Mouse (Mus musculus) MEL (cell line): ENCODE results near the gene Fcnb. TPM values are rescaled to one million over a fixed set of nuclear protein-coding genes. Genes with fewer than 3 reads are reported as not detected.

ENCODE experiments used
- DNase-seq: peaks from one replicate; pipeline ENCODE4 v3.0.0; 2011; ENCODE audit warnings: low read depth, low spot score
- H3K27ac ChIP-seq: 2 replicates; pipeline ENCODE4 v1.5.1; 2012; ENCODE audit warnings: low read depth, mild to moderate bottlenecking, control low read depth, low read length, moderate library complexity; ENCODE audit not compliant: control insufficient read depth
- H3K27me3 ChIP-seq, 2 experiments: fragments of 150-350 bp in 1 of 2; sonication (generic) in 1 of 2; 2 replicates each; pipeline ENCODE4 v1.6.1; 2012; ENCODE audit warnings: low read length in 2 of 2, mild to moderate bottlenecking in 2 of 2, improper control_type of control experiment in 1 of 2, moderate library complexity in 1 of 2; ENCODE audit not compliant: insufficient read depth in 2 of 2, control insufficient read depth in 1 of 2
- H3K36me3 ChIP-seq, 2 experiments: 2 replicates each; pipeline ENCODE4 v1.6.1; 2012 to 2014; ENCODE audit warnings: low read length in 2 of 2, improper control_type of control experiment in 1 of 2, inconsistent platforms in 1 of 2, mild to moderate bottlenecking in 1 of 2; ENCODE audit not compliant: insufficient read depth in 2 of 2, control insufficient read depth in 1 of 2
- H3K4me1 ChIP-seq, 2 experiments: fragments of 150-350 bp in 1 of 2; sonication (generic) in 1 of 2; 2 replicates each; pipeline ENCODE4 v1.6.1; 2012; ENCODE audit warnings: low read length in 2 of 2, improper control_type of control experiment in 1 of 2, mild to moderate bottlenecking in 1 of 2; ENCODE audit not compliant: insufficient read depth in 2 of 2, control insufficient read depth in 1 of 2
- H3K4me3 ChIP-seq, 2 experiments: fragments of 150-350 bp in 1 of 2; sonication (generic) in 1 of 2; 2 replicates each; pipeline ENCODE4 v1.5.1; 2012; ENCODE audit warnings: low read depth in 2 of 2, low read length in 2 of 2, mild to moderate bottlenecking in 2 of 2, moderate library complexity in 2 of 2, control low read depth in 1 of 2, improper control_type of control experiment in 1 of 2; ENCODE audit not compliant: control insufficient read depth in 1 of 2, insufficient read depth in 1 of 2
- H3K79me2 ChIP-seq: 2 replicates; pipeline ENCODE4 v1.6.1; 2012; ENCODE audit warnings: mild to moderate bottlenecking, low read length, moderate library complexity; ENCODE audit not compliant: control insufficient read depth, poor library complexity, insufficient read depth
- H3K9ac ChIP-seq: 2 replicates; pipeline ENCODE4 v1.6.1; 2012; ENCODE audit warnings: low read depth, mild to moderate bottlenecking, control low read depth, low read length, moderate library complexity; ENCODE audit not compliant: control insufficient read depth, poor library complexity, severe bottlenecking
- H3K9me3 ChIP-seq: fragments of 150-350 bp; sonication (generic); replicated peaks from 2 replicates; pipeline ENCODE4 v1.6.1; 2012; ENCODE audit warnings: mild to moderate bottlenecking, low read length, improper control_type of control experiment, moderate library complexity; ENCODE audit not compliant: insufficient read depth
- CHD1 ChIP-seq: IDR thresholded peaks from 2 replicates; pipeline ENCODE4 v1.6.1; 2012; ENCODE audit warnings: low read depth, mild to moderate bottlenecking, inconsistent platforms, low read length, improper control_type of control experiment
- CTCF ChIP-seq, 3 experiments: IDR thresholded peaks in 2 of 3; conservative IDR thresholded peaks in 1 of 3; 2 replicates each; pipeline ENCODE4 v1.5.1; 2011 to 2012; ENCODE audit warnings: low read length in 3 of 3, low read depth in 2 of 3, mild to moderate bottlenecking in 2 of 3, improper control_type of control experiment in 1 of 3, inconsistent platforms in 1 of 3, mixed read lengths in 1 of 3, moderate library complexity in 1 of 3; ENCODE audit not compliant: control insufficient read depth in 1 of 3, insufficient read depth in 1 of 3, poor library complexity in 1 of 3, severe bottlenecking in 1 of 3
- E2F4 ChIP-seq: IDR thresholded peaks from 2 replicates; pipeline ENCODE4 v1.6.1; 2011; ENCODE audit warnings: low read depth, low read length, improper control_type of control experiment, borderline replicate concordance
- EP300 ChIP-seq, 2 experiments: IDR thresholded peaks; 2 replicates each; pipeline ENCODE4 v1.6.1; 2011; ENCODE audit warnings: improper control_type of control experiment in 2 of 2, low read length in 2 of 2, low read depth in 1 of 2, mild to moderate bottlenecking in 1 of 2
- ETS1 ChIP-seq: IDR thresholded peaks from 2 replicates; pipeline ENCODE4 v1.6.1; 2012; ENCODE audit warnings: low read depth, mild to moderate bottlenecking, inconsistent platforms, low read length, improper control_type of control experiment, moderate library complexity
- GABPA ChIP-seq: IDR thresholded peaks from 2 replicates; pipeline ENCODE4 v1.6.1; 2012; ENCODE audit warnings: low read depth, mild to moderate bottlenecking, inconsistent platforms, low read length, improper control_type of control experiment, moderate library complexity
- KAT2A ChIP-seq: conservative IDR thresholded peaks from 2 replicates; pipeline ENCODE4 v1.6.1; 2012; ENCODE audit warnings: low read depth, low read length, improper control_type of control experiment, inconsistent platforms
- MAFK ChIP-seq: IDR thresholded peaks from 2 replicates; pipeline ENCODE4 v1.6.1; 2011; ENCODE audit warnings: low read depth, mild to moderate bottlenecking, low read length, improper control_type of control experiment, borderline replicate concordance
- MAX ChIP-seq: IDR thresholded peaks from 2 replicates; pipeline ENCODE4 v1.6.1; 2011; ENCODE audit warnings: low read length, improper control_type of control experiment
- MEF2A ChIP-seq: IDR thresholded peaks from 2 replicates; pipeline ENCODE4 v1.6.1; 2014; ENCODE audit warnings: low read depth, mild to moderate bottlenecking, inconsistent platforms, low read length, improper control_type of control experiment; ENCODE audit not compliant: poor library complexity, insufficient replicate concordance, severe bottlenecking; ENCODE audit errors: extremely low read depth
- MXI1 ChIP-seq: IDR thresholded peaks from 2 replicates; pipeline ENCODE4 v1.6.1; 2011; ENCODE audit warnings: mild to moderate bottlenecking, low read depth, low read length, improper control_type of control experiment
- MYB ChIP-seq: IDR thresholded peaks from 2 replicates; pipeline ENCODE4 v1.6.1; 2011; ENCODE audit warnings: mild to moderate bottlenecking, low read depth, low read length, improper control_type of control experiment
- POLR2AphosphoS2 ChIP-seq: IDR thresholded peaks from 2 replicates; pipeline ENCODE4 v1.6.1; 2011; ENCODE audit warnings: low read length, improper control_type of control experiment
- POLR2AphosphoS5 ChIP-seq: IDR thresholded peaks from 2 replicates; pipeline ENCODE4 v1.6.1; 2012; ENCODE audit warnings: low read depth, borderline replicate concordance, mild to moderate bottlenecking, inconsistent platforms, low read length, moderate library complexity, mixed read lengths
- RAD21 ChIP-seq: IDR thresholded peaks from 2 replicates; pipeline ENCODE4 v1.6.1; 2011; ENCODE audit warnings: mild to moderate bottlenecking, low read depth, low read length, improper control_type of control experiment
- RCOR1 ChIP-seq: IDR thresholded peaks from 2 replicates; pipeline ENCODE4 v1.6.1; 2012; ENCODE audit warnings: low read depth, mild to moderate bottlenecking, inconsistent platforms, low read length, improper control_type of control experiment
- TCF12 ChIP-seq: IDR thresholded peaks from 2 replicates; pipeline ENCODE4 v1.6.1; 2014; ENCODE audit warnings: low read depth, mild to moderate bottlenecking, inconsistent platforms, low read length, improper control_type of control experiment, moderate library complexity
- UBTF ChIP-seq: IDR thresholded peaks from 2 replicates; pipeline ENCODE4 v1.6.1; 2012; ENCODE audit warnings: low read depth, mild to moderate bottlenecking, inconsistent platforms, low read length, improper control_type of control experiment, moderate library complexity, borderline replicate concordance; ENCODE audit not compliant: insufficient read depth
- USF1 ChIP-seq: IDR thresholded peaks from 2 replicates; pipeline ENCODE4 v1.6.1; 2014; ENCODE audit warnings: low read depth, mild to moderate bottlenecking, inconsistent platforms, low read length, improper control_type of control experiment, moderate library complexity
- USF2 ChIP-seq, 2 experiments: IDR thresholded peaks; 2 replicates each; pipeline ENCODE4 v1.6.1; 2011 to 2012; ENCODE audit warnings: improper control_type of control experiment in 2 of 2, low read length in 2 of 2, borderline replicate concordance in 1 of 2, inconsistent platforms in 1 of 2, low read depth in 1 of 2, mild to moderate bottlenecking in 1 of 2; ENCODE audit not compliant: insufficient read depth in 1 of 2
- ZNF384 ChIP-seq: IDR thresholded peaks from 2 replicates; pipeline ENCODE4 v1.6.1; 2012; ENCODE audit warnings: low read depth, mild to moderate bottlenecking, inconsistent platforms, low read length, improper control_type of control experiment
- polyA plus RNA-seq, 2 experiments: library from polyadenylated mRNA; stranded (reverse) in 1 of 2; unstranded in 1 of 2; fragments of >175 nt in 1 of 2; fragments of >200 nt in 1 of 2; gene quantifications; 2 replicates each; pipeline versions ENCODE4 v1.2.1 to v1.2.4; 2012; ENCODE audit warnings: low replicate concordance in 2 of 2, low read depth in 1 of 2; ENCODE audit not compliant: insufficient read length in 2 of 2, insufficient read depth in 1 of 2, missing spikeins in 1 of 2
- total RNA-seq: library from RNA; depleted of rRNA; stranded (reverse); fragments of 300-350 nt; gene quantifications from 2 replicates; pipeline ENCODE4 v1.2.3, GENCODE M21; 2012; rRNA removed

Fcnb gene
- not detected in 2 replicates for total RNA-seq
- not detected for polyA plus RNA-seq

DNA sequence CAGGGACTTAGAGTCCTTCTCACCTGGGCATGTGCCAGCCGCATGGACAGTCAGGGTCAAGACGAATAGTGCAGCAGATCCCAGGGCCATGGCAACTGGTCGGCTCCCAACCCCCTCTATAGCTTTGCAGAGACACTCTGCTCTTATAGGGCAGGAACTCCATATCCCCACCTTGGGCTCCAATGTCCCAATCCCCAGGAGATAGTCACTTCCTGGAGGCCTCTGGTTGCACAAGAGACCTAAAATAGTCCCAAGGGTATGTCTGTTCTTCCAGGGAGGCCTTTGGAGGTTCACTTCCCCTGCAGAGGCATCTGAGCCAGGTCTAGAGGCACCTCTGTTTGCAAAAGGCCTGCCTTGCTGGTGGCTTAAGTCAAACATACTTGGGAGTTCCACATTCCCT lies at the start of gene Fcnb:
Gene Fcnb, minus strand, starts transcription at position 118 of the 400 bp plus-strand sequence.
- Histone ChIP-seq H3K79me2 (no peaks in the 10 kb centered on the region), H3K27me3 (peaks cover 0 to 4% of the 10 kb centered on the region in 2 experiments; a peak in 1 of 4 replicates), H3K27ac (no peak within 1 kb of the TSS), H3K36me3 (no peaks in the 10 kb centered on the region), H3K4me1 (no peaks in the 10 kb centered on the region), H3K9me3 (no peaks in the 10 kb centered on the region), H3K4me3 (no peak within 1 kb of the TSS), H3K9ac (no peak within 1 kb of the TSS)
- no peak for DNase-seq
- TF ChIP-seq TCF12 (no peak), UBTF (no peak), RAD21 (no peak), ETS1 (no peak), MYB (no peak), ZNF384 (no peak), GABPA (no peak), CHD1 (no peak), RCOR1 (no peak), USF2 (IDR thresholded peaks at IDR 0.05; ENCODE audit: borderline replicate concordance in 1 of 2, insufficient read depth in 1 of 2, low read depth in 1 of 2, low read length in 2 of 2) (no peak), CTCF (IDR thresholded peaks at IDR 0.05 in 2 of 3, conservative IDR thresholded peaks at IDR 0.05 in 1 of 3; ENCODE audit: control insufficient read depth in 1 of 3, insufficient read depth in 1 of 3, low read depth in 2 of 3, low read length in 3 of 3, poor library complexity in 1 of 3, severe bottlenecking in 1 of 3) (no peak), POLR2AphosphoS5 (no peak), POLR2AphosphoS2 (no peak), KAT2A (no peak), EP300 (IDR thresholded peaks at IDR 0.05; ENCODE audit: low read depth in 1 of 2, low read length in 2 of 2) (no peak), MAFK (no peak), MAX (no peak), MXI1 (no peak)

GRCm38 (mm10) chr2:28133833-28134232 lies 49.1 kb upstream of the Fcnb start:
- Histone ChIP-seq H3K27me3 (peaks cover 0 to 5% of the 10 kb centered on the region in 2 experiments), H3K4me1 (no peaks in the 10 kb centered on the region), H3K36me3 (no peaks in the 10 kb centered on the region), H3K9me3 (no peaks in the 10 kb centered on the region), H3K4me3 (no peak overlapping the region), H3K9ac (no peak overlapping the region), H3K27ac (no peak overlapping the region), H3K79me2 (no peaks in the 10 kb centered on the region)
- TF ChIP-seq USF1 (no peak), MEF2A (no peak), E2F4 (no peak), ZNF384 (no peak), MAX (no peak)
- DNase-seq: no peak
